Mouse (Mus musculus): ENCODE results near the gene Epb41. TPM values are rescaled to one million over a fixed set of nuclear protein-coding genes. Genes with fewer than 3 reads are reported as not detected.

Gene Epb41
- polyA plus RNA-seq, 1 experiment, result 68.8 TPM

- no peaks in the 10 kb centered on the region for H3K36me3 ChIP-seq (ENCODE audit: control insufficient read depth, insufficient read depth, low read length, poor library complexity, severe bottlenecking)
- no peaks in the 10 kb centered on the region for H3K4me1 ChIP-seq (ENCODE audit: control insufficient read depth, insufficient read depth, low read length)
- no peak overlapping the region for H3K4me3 ChIP-seq (ENCODE audit: low read depth, low read length)
- no peak for TF ChIP-seq POLR2A (IDR thresholded peaks at IDR 0.05; ENCODE audit: insufficient read depth, low read length)
- no peak for TF ChIP-seq EP300 (IDR thresholded peaks at IDR 0.05; ENCODE audit: insufficient read depth, low read depth, low read length)
- no peak for TF ChIP-seq CTCF (IDR thresholded peaks at IDR 0.05; ENCODE audit: low read depth, low read length)
- H3K27me3 ChIP-seq (ENCODE audit: control insufficient read depth, insufficient read depth, low read length, poor library complexity, severe bottlenecking), result no peaks in the 10 kb centered on the region
- H3K27ac ChIP-seq (ENCODE audit: insufficient read depth, low read length), result no peak overlapping the region
- no peaks in the 10 kb centered on the region for H3K9me3 ChIP-seq (replicated peaks; ENCODE audit: control insufficient read depth, insufficient read depth, low read length, poor library complexity, severe bottlenecking)
- no peak overlapping the region for H3K9ac ChIP-seq (ENCODE audit: low read depth, poor library complexity, severe bottlenecking)
These were observed 33.4 kb downstream of the Epb41 start for GRCm38 (mm10) chr4:132041471-132042332.

DNA sequence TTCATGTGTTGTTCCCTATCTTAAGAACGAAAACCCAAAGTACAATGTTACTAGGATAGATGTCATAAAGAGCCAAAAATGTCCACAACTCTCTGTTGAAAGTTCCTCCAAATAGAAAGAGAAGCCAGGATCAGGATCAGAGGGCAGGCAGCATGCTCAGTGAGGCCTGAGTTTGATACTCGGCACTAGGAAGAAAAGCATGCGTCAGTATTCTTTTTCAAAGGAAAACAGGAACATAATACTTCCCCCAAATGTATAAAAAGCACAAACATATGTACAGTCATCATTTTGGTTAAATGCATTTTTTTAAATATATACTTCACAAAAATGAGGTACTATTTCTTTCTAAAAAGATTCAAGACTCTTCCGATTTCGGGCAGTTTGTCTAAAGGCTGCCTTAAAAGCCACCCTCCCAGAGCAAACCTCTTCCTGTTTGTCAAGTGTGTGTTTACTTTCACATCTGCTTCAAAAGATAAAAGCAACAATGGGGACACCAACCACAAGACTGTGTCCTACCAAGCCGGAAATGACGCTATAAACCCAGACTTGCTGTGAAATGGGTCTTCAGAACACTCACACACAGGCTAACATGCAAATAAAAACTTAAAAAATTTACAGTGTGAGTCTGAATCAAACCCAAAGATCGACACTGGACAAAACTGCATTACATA, 35.0 kb downstream of the Epb41 start:
- H3K36me3 ChIP-seq (ENCODE audit: control insufficient read depth, insufficient read depth, low read length, poor library complexity, severe bottlenecking), result no peaks in the 10 kb centered on the region
- H3K4me3 ChIP-seq (ENCODE audit: low read depth, low read length), result no peak overlapping the region
- no peak overlapping the region for H3K27ac ChIP-seq (ENCODE audit: insufficient read depth, low read length)
- no peak for TF ChIP-seq POLR2A (IDR thresholded peaks at IDR 0.05; ENCODE audit: insufficient read depth, low read length)
- no peak for TF ChIP-seq EP300 (IDR thresholded peaks at IDR 0.05; ENCODE audit: insufficient read depth, low read depth, low read length)
- no peak for TF ChIP-seq CTCF (IDR thresholded peaks at IDR 0.05; ENCODE audit: low read depth, low read length)
- no peaks in the 10 kb centered on the region for H3K27me3 ChIP-seq (ENCODE audit: control insufficient read depth, insufficient read depth, low read length, poor library complexity, severe bottlenecking)
- no peaks in the 10 kb centered on the region for H3K9me3 ChIP-seq (replicated peaks; ENCODE audit: control insufficient read depth, insufficient read depth, low read length, poor library complexity, severe bottlenecking)
- no peaks in the 10 kb centered on the region for H3K4me1 ChIP-seq (ENCODE audit: control insufficient read depth, insufficient read depth, low read length)
- no peak overlapping the region for H3K9ac ChIP-seq (ENCODE audit: low read depth, poor library complexity, severe bottlenecking)

- Histone ChIP-seq H3K9me3 (replicated peaks; ENCODE audit: control insufficient read depth, insufficient read depth, low read length, poor library complexity, severe bottlenecking) (no peaks in the 10 kb centered on the region), H3K27ac (ENCODE audit: insufficient read depth, low read length) (no peak overlapping the region), H3K9ac (ENCODE audit: low read depth, poor library complexity, severe bottlenecking) (no peak overlapping the region), H3K36me3 (ENCODE audit: control insufficient read depth, insufficient read depth, low read length, poor library complexity, severe bottlenecking) (no peaks in the 10 kb centered on the region), H3K4me1 (ENCODE audit: control insufficient read depth, insufficient read depth, low read length) (no peaks in the 10 kb centered on the region), H3K27me3 (ENCODE audit: control insufficient read depth, insufficient read depth, low read length, poor library complexity, severe bottlenecking) (no peaks in the 10 kb centered on the region), H3K4me3 (ENCODE audit: low read depth, low read length) (no peak overlapping the region)
- TF ChIP-seq EP300 (IDR thresholded peaks at IDR 0.05; ENCODE audit: insufficient read depth, low read depth, low read length) (no peak), CTCF (IDR thresholded peaks at IDR 0.05; ENCODE audit: low read depth, low read length) (no peak), POLR2A (IDR thresholded peaks at IDR 0.05; ENCODE audit: insufficient read depth, low read length) (no peak)
These were observed 35.6 kb downstream of the Epb41 start for GRCm38 (mm10) chr4:132039521-132039920.

DNA sequence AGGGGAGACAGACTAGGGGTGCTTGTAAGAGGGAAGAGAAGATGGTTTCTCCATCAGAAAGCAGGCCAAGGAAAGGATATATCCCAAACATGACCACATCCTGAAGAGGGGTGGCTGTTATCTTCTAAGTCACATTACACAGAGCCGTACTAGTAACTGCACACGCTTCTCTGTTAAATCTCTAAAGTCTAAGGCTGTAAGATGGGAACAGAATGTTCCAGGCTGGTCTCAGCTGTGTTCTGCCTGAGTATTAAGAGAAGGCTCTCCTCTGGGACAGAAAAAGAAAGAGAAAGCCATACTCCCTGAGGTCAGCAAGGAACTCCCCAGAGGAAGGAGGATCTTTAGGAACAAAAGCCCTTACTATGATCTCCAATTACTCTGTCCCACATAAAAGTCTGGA, 36.3 kb downstream of the Epb41 start:
- Histone ChIP-seq H3K36me3 (ENCODE audit: control insufficient read depth, insufficient read depth, low read length, poor library complexity, severe bottlenecking) (no peaks in the 10 kb centered on the region), H3K4me3 (ENCODE audit: low read depth, low read length) (no peak overlapping the region), H3K27me3 (ENCODE audit: control insufficient read depth, insufficient read depth, low read length, poor library complexity, severe bottlenecking) (no peaks in the 10 kb centered on the region), H3K9ac (ENCODE audit: low read depth, poor library complexity, severe bottlenecking) (no peak overlapping the region), H3K27ac (ENCODE audit: insufficient read depth, low read length) (no peak overlapping the region), H3K9me3 (replicated peaks; ENCODE audit: control insufficient read depth, insufficient read depth, low read length, poor library complexity, severe bottlenecking) (no peaks in the 10 kb centered on the region), H3K4me1 (ENCODE audit: control insufficient read depth, insufficient read depth, low read length) (no peaks in the 10 kb centered on the region)
- TF ChIP-seq CTCF (IDR thresholded peaks at IDR 0.05; ENCODE audit: low read depth, low read length), result no peak
- no peak for TF ChIP-seq POLR2A (IDR thresholded peaks at IDR 0.05; ENCODE audit: insufficient read depth, low read length)
- TF ChIP-seq EP300 (IDR thresholded peaks at IDR 0.05; ENCODE audit: insufficient read depth, low read depth, low read length), result no peak

DNA sequence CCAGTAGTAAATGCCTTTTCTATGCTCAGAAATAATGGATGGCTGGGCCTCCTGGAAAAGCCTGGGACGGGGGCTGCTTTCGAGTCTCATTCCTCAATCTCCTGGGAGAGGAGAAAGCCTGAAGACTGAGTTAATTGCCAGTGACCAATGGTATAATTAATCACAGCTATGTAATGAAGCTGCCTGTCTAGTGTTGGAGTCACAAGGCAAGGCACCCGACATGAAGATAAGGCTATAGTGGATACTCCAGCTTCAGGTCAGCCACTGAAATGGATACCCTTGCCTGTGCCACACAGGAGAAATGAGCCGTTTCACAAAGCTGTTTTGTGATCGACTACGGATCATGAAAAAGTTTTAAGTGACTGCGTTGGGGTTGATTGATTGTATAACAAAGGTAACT, 37.1 kb downstream of the Epb41 start:
- Histone ChIP-seq H3K4me1 (ENCODE audit: control insufficient read depth, insufficient read depth, low read length) (no peaks in the 10 kb centered on the region), H3K9ac (ENCODE audit: low read depth, poor library complexity, severe bottlenecking) (no peak overlapping the region), H3K36me3 (ENCODE audit: control insufficient read depth, insufficient read depth, low read length, poor library complexity, severe bottlenecking) (no peaks in the 10 kb centered on the region), H3K4me3 (ENCODE audit: low read depth, low read length) (no peak overlapping the region), H3K9me3 (replicated peaks; ENCODE audit: control insufficient read depth, insufficient read depth, low read length, poor library complexity, severe bottlenecking) (no peaks in the 10 kb centered on the region), H3K27me3 (ENCODE audit: control insufficient read depth, insufficient read depth, low read length, poor library complexity, severe bottlenecking) (no peaks in the 10 kb centered on the region), H3K27ac (ENCODE audit: insufficient read depth, low read length) (no peak overlapping the region)
- no peak for TF ChIP-seq EP300 (IDR thresholded peaks at IDR 0.05; ENCODE audit: insufficient read depth, low read depth, low read length)
- no peak for TF ChIP-seq POLR2A (IDR thresholded peaks at IDR 0.05; ENCODE audit: insufficient read depth, low read length)
- no peak for TF ChIP-seq CTCF (IDR thresholded peaks at IDR 0.05; ENCODE audit: low read depth, low read length)

GRCm38 (mm10) chr4:132037137-132037536, 38.0 kb downstream of the Epb41 start:
- no peaks in the 10 kb centered on the region for H3K36me3 ChIP-seq (ENCODE audit: control insufficient read depth, insufficient read depth, low read length, poor library complexity, severe bottlenecking)
- H3K9me3 ChIP-seq (replicated peaks; ENCODE audit: control insufficient read depth, insufficient read depth, low read length, poor library complexity, severe bottlenecking), result no peaks in the 10 kb centered on the region
- H3K4me3 ChIP-seq (ENCODE audit: low read depth, low read length), result no peak overlapping the region
- no peaks in the 10 kb centered on the region for H3K27me3 ChIP-seq (ENCODE audit: control insufficient read depth, insufficient read depth, low read length, poor library complexity, severe bottlenecking)
- TF ChIP-seq EP300 (IDR thresholded peaks at IDR 0.05; ENCODE audit: insufficient read depth, low read depth, low read length) (no peak), POLR2A (IDR thresholded peaks at IDR 0.05; ENCODE audit: insufficient read depth, low read length) (no peak), CTCF (IDR thresholded peaks at IDR 0.05; ENCODE audit: low read depth, low read length) (no peak)
- no peak overlapping the region for H3K27ac ChIP-seq (ENCODE audit: insufficient read depth, low read length)
- H3K4me1 ChIP-seq (ENCODE audit: control insufficient read depth, insufficient read depth, low read length), result no peaks in the 10 kb centered on the region
- H3K9ac ChIP-seq (ENCODE audit: low read depth, poor library complexity, severe bottlenecking), result no peak overlapping the region
